Mouse (Mus musculus): ENCODE results near the gene Uhrf2. TPM values are rescaled to one million over a fixed set of nuclear protein-coding genes. Genes with fewer than 3 reads are reported as not detected.

Gene Uhrf2
- total and polyA plus RNA-seq, 3 experiments = 29.0 to 71.4 (median 34.0) TPM

DNA sequence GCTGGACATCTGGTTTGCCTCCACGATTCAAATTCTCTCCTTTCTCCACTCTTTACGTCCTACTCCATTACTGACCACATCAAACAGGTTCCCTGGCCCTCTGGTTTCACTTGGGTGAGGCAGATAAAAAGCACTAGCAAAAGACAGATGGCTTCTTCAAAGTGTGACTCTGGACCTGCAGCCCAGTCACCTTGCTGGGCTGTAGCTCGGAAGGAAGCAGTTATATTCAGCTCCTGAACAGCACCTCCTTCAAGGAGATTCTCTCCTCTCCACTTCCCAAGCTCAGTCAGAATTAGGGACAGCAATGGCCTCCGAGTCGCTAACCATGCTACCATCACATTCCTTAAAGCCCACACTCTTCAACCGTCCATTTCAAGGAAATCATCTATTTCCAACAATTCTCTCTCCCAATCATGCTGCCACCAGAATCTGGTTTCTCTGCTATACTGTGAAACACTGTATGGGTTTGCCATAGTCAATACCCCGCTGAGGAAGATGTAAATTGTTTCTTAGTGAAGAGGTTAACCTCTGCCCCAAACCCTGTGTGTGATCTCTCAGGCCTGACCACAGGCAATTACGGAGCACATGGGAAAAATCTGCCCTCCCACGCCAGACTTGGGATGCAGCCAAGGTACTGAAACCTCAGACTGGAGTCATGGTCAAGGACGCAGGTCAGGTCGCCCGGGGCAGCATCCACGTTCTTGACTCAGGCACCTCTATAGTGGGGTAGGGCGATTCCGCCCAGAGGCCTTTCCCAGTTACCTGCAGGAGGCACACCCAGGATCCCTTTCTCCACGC, 45.9 kb upstream of the Uhrf2 start:
- dilution Hi-C loops (cut with MboI; ENCODE audit: extremely low pct_ligation_motif_present, extremely low pct_unique_long_range_greater_than_20kb, low sequenced_read_pairs) (no loop called here), in situ Hi-C loops (cut with MboI; ENCODE audit: low pct_ligation_motif_present, low pct_unique_long_range_greater_than_20kb, low sequenced_read_pairs) (no loop called here)
- Histone ChIP-seq H3K27ac (ENCODE audit: insufficient read depth, low read depth) (no peak overlapping the region), H3K9ac (ENCODE audit: insufficient read depth, low read depth) (no peak overlapping the region), H3K36me3 (replicated peaks in 1 of 2; ENCODE audit: control insufficient read depth in 1 of 2, insufficient read depth in 1 of 2, low read length in 1 of 2) (no peaks in the 10 kb centered on the region), H3K27me3 (replicated peaks) (no peaks in the 10 kb centered on the region), H3K4me2 (ENCODE audit: insufficient read depth, low read depth, poor library complexity, severe bottlenecking) (no peak overlapping the region; the same call in 1 of the 2 replicates), H3K4me3 (replicated peaks in 1 of 3; ENCODE audit: low read depth in 2 of 3, low read length in 2 of 3, poor library complexity in 1 of 3) (no peak overlapping the region), H3K9me3 (replicated peaks; ENCODE audit: low read length) (peaks cover 4% of the 10 kb centered on the region), H3K79me2 (replicated peaks; ENCODE audit: control insufficient read depth, extremely low read depth, insufficient read depth, poor library complexity, severe bottlenecking) (no peaks in the 10 kb centered on the region), H3K4me1 (ENCODE audit: control insufficient read depth in 1 of 2, insufficient read depth in 2 of 2) (peaks cover 8 to 10% of the 10 kb centered on the region in 2 experiments; a peak in 3 of 4 replicates)
- TF ChIP-seq TCF12 (IDR thresholded peaks at IDR 0.05; ENCODE audit: low read depth, low read length) (no peak), HCFC1 (IDR thresholded peaks at IDR 0.05; ENCODE audit: low read depth, low read length) (no peak), MAZ (IDR thresholded peaks at IDR 0.05; ENCODE audit: low read depth, low read length) (no peak)
- DNase-seq (ENCODE audit: extremely low read depth) = no peak

DNA sequence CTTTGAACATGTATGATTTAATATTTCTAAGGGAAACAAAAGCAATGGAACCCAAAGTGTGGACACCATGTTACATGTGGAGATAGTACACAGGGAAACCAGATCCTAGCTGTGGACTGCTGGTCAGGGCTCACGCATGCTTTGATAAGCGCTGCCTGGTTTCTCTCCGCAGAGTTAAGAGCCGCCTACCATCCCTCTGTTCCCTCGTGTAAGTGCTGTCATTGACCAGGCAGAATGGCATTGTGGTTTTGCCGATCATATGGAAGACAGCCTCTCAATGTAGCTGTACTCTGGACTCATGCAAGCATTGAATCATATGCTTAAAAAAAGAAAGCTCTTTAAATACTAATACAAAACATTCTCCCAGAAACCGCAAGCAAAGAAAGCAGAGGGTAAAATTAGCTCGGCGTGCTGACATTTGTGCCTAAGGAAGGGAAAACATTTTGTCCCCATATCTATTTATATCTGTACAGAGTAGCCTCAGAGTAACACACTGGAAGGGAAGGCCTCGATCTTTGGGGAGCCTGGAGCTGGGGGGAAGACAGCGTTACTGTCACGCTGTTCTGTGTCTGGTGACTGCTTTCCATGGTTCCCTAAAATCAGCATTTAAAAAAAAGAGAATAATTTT, 43.7 kb upstream of the Uhrf2 start:
- Histone ChIP-seq H3K36me3 (replicated peaks in 1 of 2; ENCODE audit: control insufficient read depth in 1 of 2, insufficient read depth in 1 of 2, low read length in 1 of 2) (no peaks in the 10 kb centered on the region), H3K79me2 (replicated peaks; ENCODE audit: control insufficient read depth, extremely low read depth, insufficient read depth, poor library complexity, severe bottlenecking) (no peaks in the 10 kb centered on the region), H3K9ac (ENCODE audit: insufficient read depth, low read depth) (no peak overlapping the region), H3K4me3 (replicated peaks in 1 of 3; ENCODE audit: low read depth in 2 of 3, low read length in 2 of 3, poor library complexity in 1 of 3) (no peak overlapping the region), H3K4me1 (ENCODE audit: control insufficient read depth in 1 of 2, insufficient read depth in 2 of 2) (peaks cover 7 to 8% of the 10 kb centered on the region in 2 experiments; a peak in 3 of 4 replicates), H3K4me2 (ENCODE audit: insufficient read depth, low read depth, poor library complexity, severe bottlenecking) (no peak overlapping the region), H3K9me3 (replicated peaks; ENCODE audit: low read length) (peaks cover 4% of the 10 kb centered on the region), H3K27me3 (replicated peaks) (no peaks in the 10 kb centered on the region), H3K27ac (ENCODE audit: insufficient read depth, low read depth) (no peak overlapping the region)
- in situ Hi-C loops (cut with MboI; ENCODE audit: low pct_ligation_motif_present, low pct_unique_long_range_greater_than_20kb, low sequenced_read_pairs) (no loop called here), dilution Hi-C loops (cut with MboI; ENCODE audit: extremely low pct_ligation_motif_present, extremely low pct_unique_long_range_greater_than_20kb, low sequenced_read_pairs) (no loop called here)
- DNase-seq (ENCODE audit: extremely low read depth) = no peak
- TF ChIP-seq NRF1 (IDR thresholded peaks at IDR 0.05; ENCODE audit: low read depth, low read length) (no peak), POLR2A (IDR thresholded peaks at IDR 0.05; ENCODE audit: low read depth, low read length) (no peak), ZC3H11A (IDR thresholded peaks at IDR 0.05; ENCODE audit: low read depth, low read length) (no peak), POLR2AphosphoS2 (IDR thresholded peaks at IDR 0.05; ENCODE audit: low read depth, low read length) (no peak), ETS1 (conservative IDR thresholded peaks at IDR 0.05; ENCODE audit: low read depth, low read length) (no peak), BHLHE40 (IDR thresholded peaks at IDR 0.05; ENCODE audit: low read depth, low read length) (no peak), MAFK (IDR thresholded peaks at IDR 0.05; ENCODE audit: insufficient replicate concordance, low read length) (no peak), TBP (conservative IDR thresholded peaks at IDR 0.05; ENCODE audit: low read depth, low read length) (no peak), RCOR1 (conservative IDR thresholded peaks at IDR 0.05; ENCODE audit: low read depth, low read length) (no peak), MYC (IDR thresholded peaks at IDR 0.05; ENCODE audit: low read depth, low read length) (no peak), EP300 (IDR thresholded peaks at IDR 0.05; ENCODE audit: low read length) (no peak), E2F4 (IDR thresholded peaks at IDR 0.05; ENCODE audit: insufficient replicate concordance, low read depth, low read length) (no peak), IRF4 (IDR thresholded peaks at IDR 0.05; ENCODE audit: low read depth, low read length) (no peak), USF1 (IDR thresholded peaks at IDR 0.05; ENCODE audit: low read depth, low read length) (no peak), CHD1 (IDR thresholded peaks at IDR 0.05; ENCODE audit: low read depth, low read length) (no peak)
